Mouse (Mus musculus) embryonic facial prominence, embryonic 11.5 days (tissue): ENCODE results near the gene Dnajb11. TPM values are rescaled to one million over a fixed set of nuclear protein-coding genes. Genes with fewer than 3 reads are reported as not detected.

ENCODE experiments used
- ATAC-seq: fragments of 200-750 bp; cut with Nextera tagmentation; replicated peaks from 2 replicates; pipeline ENCODE4 v1.8.0; 2017; ENCODE audit warnings: low read depth; ENCODE audit not compliant: insufficient number of reproducible peaks, low FRiP score, low TSS enrichment
- DNase-seq: peaks from one replicate; pipeline ENCODE4 v3.0.0-alpha.2; 2015; ENCODE audit warnings: low spot score
- H3K27ac ChIP-seq: fragments of 300-500 bp; sonication (generic); replicated peaks from 2 replicates; pipeline ENCODE4 v1.5.1; 2014; ENCODE audit warnings: mild to moderate bottlenecking, low read depth, low read length, control low read depth
- H3K27me3 ChIP-seq: fragments of 300-500 bp; sonication (generic); 2 replicates; pipeline ENCODE4 v1.6.1; 2014; ENCODE audit warnings: mild to moderate bottlenecking, low read length, moderate library complexity, mixed read lengths; ENCODE audit not compliant: control insufficient read depth, insufficient read depth
- H3K36me3 ChIP-seq: fragments of 300-500 bp; sonication (generic); replicated peaks from 2 replicates; pipeline ENCODE4 v1.6.1; 2014; ENCODE audit warnings: low read depth, mild to moderate bottlenecking, low read length, moderate library complexity, mixed read lengths; ENCODE audit not compliant: control insufficient read depth, insufficient read depth
- H3K4me1 ChIP-seq: fragments of 300-500 bp; sonication (generic); 2 replicates; pipeline ENCODE4 v1.6.1; 2014; ENCODE audit warnings: low read length, mixed read lengths; ENCODE audit not compliant: control insufficient read depth, insufficient read depth
- H3K4me2 ChIP-seq: fragments of 300-500 bp; sonication (generic); 2 replicates; pipeline ENCODE4 v1.6.1; 2014; ENCODE audit warnings: low read depth, mild to moderate bottlenecking, control low read depth, low read length, moderate library complexity
- H3K4me3 ChIP-seq: fragments of 300-500 bp; sonication (generic); 2 replicates; pipeline ENCODE4 v1.5.1; 2014; ENCODE audit warnings: low read depth, low read length, control low read depth
- H3K9ac ChIP-seq: fragments of 300-500 bp; sonication (generic); replicated peaks from 2 replicates; pipeline ENCODE4 v1.6.1; 2014; ENCODE audit warnings: mild to moderate bottlenecking, control low read depth, low read length
- H3K9me3 ChIP-seq: fragments of 300-500 bp; sonication (generic); replicated peaks from 2 replicates; pipeline ENCODE4 v1.6.1; 2016; ENCODE audit warnings: mild to moderate bottlenecking, low read length, inconsistent platforms, mixed read lengths; ENCODE audit not compliant: control insufficient read depth
- WGBS: fragments of 180-500 bp; shearing (Covaris S2); extraction: QIAGEN DNeasy Blood & Tissue Kit; methylation state at CpG from one replicate; pipeline ENCODE4 v1.1.7; 2014; 5-methylcytosine and 5-hydroxymethylcytosine counted together
- polyA plus RNA-seq: library from polyadenylated mRNA; unstranded; fragments of >200 nt; fragmentation: Nextera tagmentation; extraction: Ambion mirVana; gene quantifications from 2 replicates; pipeline ENCODE4 v1.2.1, GENCODE M21; 2014

Gene Dnajb11
- polyA plus RNA-seq, 1 experiment from 2014 or later: 115 TPM

- Histone ChIP-seq H3K4me2 (no peak overlapping the region), H3K4me3 (no peak overlapping the region), H3K9ac (no peak overlapping the region), H3K27ac (no peak overlapping the region), H3K4me1 (no peaks in the 10 kb centered on the region), H3K36me3 (peaks cover 2% of the 10 kb centered on the region), H3K9me3 (no peaks in the 10 kb centered on the region), H3K27me3 (no peaks in the 10 kb centered on the region)
- DNase-seq (peak; percentile 70), ATAC-seq (no peak)
- WGBS: 40% methylated on average over 9 of the region's 9 CpGs
Measured at GRCm38 (mm10) chr16:22876218-22877043, 18.8 kb downstream of the Dnajb11 start.

GRCm38 (mm10) chr16:22877660-22878390, 20.2 kb downstream of the Dnajb11 start:
- ATAC-seq (no peak), DNase-seq (no peak)
- 76% methylated on average over 11 of the region's 11 CpGs for WGBS
- no peaks in the 10 kb centered on the region for H3K27me3 ChIP-seq
- H3K9me3 ChIP-seq: no peaks in the 10 kb centered on the region
- H3K9ac ChIP-seq: no peak overlapping the region
- no peak overlapping the region for H3K27ac ChIP-seq
- no peak overlapping the region for H3K4me2 ChIP-seq
- no peaks in the 10 kb centered on the region for H3K36me3 ChIP-seq
- no peaks in the 10 kb centered on the region for H3K4me1 ChIP-seq
- no peak overlapping the region for H3K4me3 ChIP-seq

GRCm38 (mm10) chr16:22878716-22879115, 21.1 kb downstream of the Dnajb11 start:
- Histone ChIP-seq H3K9ac (no peak overlapping the region), H3K4me3 (no peak overlapping the region), H3K4me2 (no peak overlapping the region), H3K36me3 (no peaks in the 10 kb centered on the region), H3K27me3 (no peaks in the 10 kb centered on the region), H3K9me3 (no peaks in the 10 kb centered on the region), H3K27ac (no peak overlapping the region), H3K4me1 (no peaks in the 10 kb centered on the region)
- 78% methylated on average over 7 of the region's 7 CpGs for WGBS
- ATAC-seq: no peak
- no peak for DNase-seq

- H3K4me1 ChIP-seq: no peaks in the 10 kb centered on the region
- H3K36me3 ChIP-seq: no peaks in the 10 kb centered on the region
- H3K27me3 ChIP-seq: no peaks in the 10 kb centered on the region; the same call in 1 of the 2 replicates
- no peak overlapping the region for H3K27ac ChIP-seq
- no peak overlapping the region for H3K9ac ChIP-seq
- no peak overlapping the region for H3K4me3 ChIP-seq
- H3K4me2 ChIP-seq: no peak overlapping the region
- H3K9me3 ChIP-seq: no peaks in the 10 kb centered on the region
- 58% methylated on average over 7 of the region's 7 CpGs for whole genome bisulfite sequencing
- DNase-seq (no peak), ATAC-seq (no peak)
Measured at GRCm38 (mm10) chr16:22879945-22880595, 22.4 kb downstream of the Dnajb11 start.

- Histone ChIP-seq H3K36me3 (no peaks in the 10 kb centered on the region), H3K9me3 (no peaks in the 10 kb centered on the region), H3K4me3 (no peak overlapping the region), H3K4me1 (no peaks in the 10 kb centered on the region), H3K27me3 (no peaks in the 10 kb centered on the region; the same call in 1 of the 2 replicates), H3K4me2 (no peak overlapping the region), H3K9ac (no peak overlapping the region), H3K27ac (no peak overlapping the region)
- ATAC-seq (peak; percentile 55; the same call in 1 of the 2 replicates), DNase-seq (peak; percentile 87)
- WGBS: 7% methylated on average over 6 of the region's 6 CpGs
Measured at GRCm38 (mm10) chr16:22880900-22881299, 23.3 kb downstream of the Dnajb11 start.

- WGBS: 73% methylated on average over 4 of the region's 4 CpGs
- H3K4me2 ChIP-seq: no peak overlapping the region
- no peak for DNase-seq
- ATAC-seq: no peak
- no peak overlapping the region for H3K9ac ChIP-seq
- no peak overlapping the region for H3K27ac ChIP-seq
- no peaks in the 10 kb centered on the region for H3K36me3 ChIP-seq
- no peaks in the 10 kb centered on the region for H3K4me1 ChIP-seq
- H3K9me3 ChIP-seq: no peaks in the 10 kb centered on the region
- no peak overlapping the region for H3K4me3 ChIP-seq
- no peaks in the 10 kb centered on the region; the same call in 1 of the 2 replicates for H3K27me3 ChIP-seq
Measured at GRCm38 (mm10) chr16:22881487-22881886, 23.8 kb downstream of the Dnajb11 start.

- Histone ChIP-seq H3K27ac (no peak overlapping the region), H3K9ac (no peak overlapping the region), H3K4me2 (no peak overlapping the region), H3K36me3 (no peaks in the 10 kb centered on the region), H3K9me3 (no peaks in the 10 kb centered on the region), H3K4me3 (no peak overlapping the region), H3K27me3 (no peaks in the 10 kb centered on the region; the same call in 1 of the 2 replicates), H3K4me1 (no peaks in the 10 kb centered on the region)
- no peak for ATAC-seq
- DNase-seq: no peak
- 78% methylated on average over 5 of the region's 5 CpGs for WGBS
Measured at GRCm38 (mm10) chr16:22883441-22883840, 25.8 kb downstream of the Dnajb11 start.
